ENCODE assay signal across 21 mouse cellular contexts in the genomic region with DNA sequence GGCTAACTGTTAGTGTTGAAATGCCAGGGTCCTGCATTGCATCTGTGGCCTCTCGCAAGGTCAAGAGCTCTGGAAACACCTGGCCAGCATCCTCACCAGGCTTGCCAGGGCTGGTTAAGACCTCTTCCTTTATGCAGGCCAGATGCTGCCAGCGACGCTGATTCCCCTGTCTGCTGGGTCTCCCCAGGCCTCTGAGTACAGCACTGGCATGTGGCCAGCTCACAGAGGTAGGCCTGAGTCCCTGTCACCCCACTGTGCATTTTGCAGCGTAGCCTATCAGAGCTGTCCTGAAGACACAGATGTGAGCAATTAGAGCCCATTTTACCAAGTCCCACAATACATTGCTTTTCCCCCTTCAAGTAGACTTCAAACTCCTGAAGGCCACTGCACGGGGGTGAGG. TPM values are rescaled to one million over a fixed set of nuclear protein-coding genes. Genes with fewer than 3 reads are reported as not detected.
A peak's percentile ranks its signal among the peaks of the same experiment; 100 is the strongest.
DNase-seq lines count a peak whose midpoint lies in the region; ATAC-seq lines count a peak whose summit lies in the region.
"Had no signal": no experiment of that assay in that cellular context is flagged by ENCODE, and none has a peak within 500 bp of the region (broad histone marks: within the 10 kb centered on the region; RNA-seq: fewer than 3 reads in every experiment).

No protein-coding gene starts in this region.

- no peak overlapping the region for H3K4me2 ChIP-seq in heart, embryonic 15.5 days
- no peak overlapping the region for H3K4me2 ChIP-seq in heart, embryonic 11.5 days
- no peak overlapping the region for H3K4me2 ChIP-seq in embryonic facial prominence, embryonic 14.5 days (ENCODE audit: low read depth, low read length)
- H3K4me2 ChIP-seq: liver, embryonic 13.5 days; lung, embryonic 15.5 days; midbrain, embryonic 12.5 days; stomach, embryonic 15.5 days had no signal

- ATAC-seq in heart, embryonic 15.5 days (replicated peaks; ENCODE audit: insufficient number of reproducible peaks, insufficient read depth, low FRiP score, low read depth), result no peak
- ATAC-seq in heart, embryonic 11.5 days (replicated peaks; ENCODE audit: insufficient number of reproducible peaks, low FRiP score, low TSS enrichment), result no peak
- peak; percentile 34; the same call in 1 of the 2 replicates for ATAC-seq in embryonic facial prominence, embryonic 14.5 days (ENCODE audit: low read depth)

- H3K36me3 ChIP-seq in heart, embryonic 15.5 days, result no peaks in the 10 kb centered on the region
- H3K36me3 ChIP-seq in heart, embryonic 11.5 days (ENCODE audit: control insufficient read depth, insufficient read depth, low read length), result no peaks in the 10 kb centered on the region
- H3K36me3 ChIP-seq in embryonic facial prominence, embryonic 14.5 days (ENCODE audit: control insufficient read depth, insufficient read depth, low read length), result no peaks in the 10 kb centered on the region
- H3K36me3 ChIP-seq: liver, embryonic 13.5 days; lung, embryonic 15.5 days; midbrain, embryonic 12.5 days; stomach, embryonic 15.5 days had no signal

- H3K9me3 ChIP-seq in heart, embryonic 15.5 days (replicated peaks), result no peaks in the 10 kb centered on the region
- H3K9me3 ChIP-seq in heart, embryonic 11.5 days (replicated peaks; ENCODE audit: control insufficient read depth, low read length), result no peaks in the 10 kb centered on the region
- H3K9me3 ChIP-seq in embryonic facial prominence, embryonic 14.5 days (ENCODE audit: control insufficient read depth, low read length), result no peaks in the 10 kb centered on the region
- H3K9me3 ChIP-seq: liver, embryonic 13.5 days; lung, embryonic 15.5 days; midbrain, embryonic 12.5 days; stomach, embryonic 15.5 days had no signal

- H3K4me1 ChIP-seq in heart, embryonic 15.5 days (replicated peaks), result peaks cover 39% of the 10 kb centered on the region
- H3K4me1 ChIP-seq in heart, embryonic 11.5 days (ENCODE audit: control insufficient read depth, insufficient read depth, low read length), result peaks cover 11% of the 10 kb centered on the region
- H3K4me1 ChIP-seq in embryonic facial prominence, embryonic 14.5 days (ENCODE audit: control insufficient read depth, insufficient read depth, low read length), result peaks cover 9% of the 10 kb centered on the region; the same call in 1 of the 2 replicates
- H3K4me1 ChIP-seq: lung, embryonic 15.5 days; stomach, embryonic 15.5 days had no signal

- peak overlapping the region; percentile 50 for H3K27ac ChIP-seq in heart, embryonic 15.5 days
- no peak overlapping the region; the same call in 1 of the 2 replicates for H3K27ac ChIP-seq in heart, embryonic 11.5 days (ENCODE audit: low read depth, low read length)
- H3K27ac ChIP-seq in embryonic facial prominence, embryonic 14.5 days (replicated peaks; ENCODE audit: low read depth, low read length), result no peak overlapping the region
- H3K27ac ChIP-seq: liver, embryonic 13.5 days; lung, embryonic 15.5 days; macrophage; midbrain, embryonic 12.5 days; stomach, embryonic 15.5 days had no signal

- peak; percentile 37 for DNase-seq in embryo, embryonic 10 days (ENCODE audit: low spot score)
- no peak for DNase-seq in embryo, embryonic 9.5 days (ENCODE audit: extremely low spot score)
- peak; percentile 21 for DNase-seq in brain, adult 2 months (ENCODE audit: low read depth, low spot score)
- peak; percentile 41 for DNase-seq in embryonic facial prominence, embryonic 14.5 days (ENCODE audit: low spot score)
- DNase-seq in layer of hippocampus, adult 11-12 months (ENCODE audit: low spot score), result no peak
- no peak for DNase-seq in kidney, postnatal 25 days
- DNase-seq: adrenal gland, adult 8-10 months; cerebellum, adult 11-12 months; cerebellum, postnatal 25 days; gastrocnemius, postnatal 25 days; kidney, adult 8-10 months; kidney, postnatal 36 days; liver, embryonic 13.5 days; right cerebral cortex, postnatal 14 days; thymus, adult 2 months had no signal

- H3K4me3 ChIP-seq in heart, embryonic 15.5 days, result no peak overlapping the region
- no peak overlapping the region for H3K4me3 ChIP-seq in heart, embryonic 11.5 days (ENCODE audit: low read depth, low read length)
- H3K4me3 ChIP-seq in embryonic facial prominence, embryonic 14.5 days (ENCODE audit: low read depth, low read length), result no peak overlapping the region
- H3K4me3 ChIP-seq: liver, embryonic 13.5 days; lung, embryonic 15.5 days; midbrain, embryonic 12.5 days; stomach, embryonic 15.5 days had no signal

- 48% methylated on average over 5 of the region's 5 CpGs for WGBS in heart, embryonic 15.5 days
- 58% methylated on average over 5 of the region's 5 CpGs for WGBS in heart, embryonic 11.5 days (ENCODE audit: insufficient replicate concordance)
- WGBS in embryonic facial prominence, embryonic 14.5 days, result 23% methylated on average over 5 of the region's 5 CpGs

- H3K9ac ChIP-seq in heart, embryonic 15.5 days, result no peak overlapping the region
- no peak overlapping the region for H3K9ac ChIP-seq in heart, embryonic 11.5 days (ENCODE audit: low read depth, low read length)
- H3K9ac ChIP-seq in embryonic facial prominence, embryonic 14.5 days (ENCODE audit: low read depth, low read length), result no peak overlapping the region
- H3K9ac ChIP-seq: liver, embryonic 13.5 days; lung, embryonic 15.5 days; midbrain, embryonic 12.5 days; stomach, embryonic 15.5 days had no signal

- H3K27me3 ChIP-seq in heart, embryonic 15.5 days, result no peaks in the 10 kb centered on the region
- H3K27me3 ChIP-seq in heart, embryonic 11.5 days (ENCODE audit: control insufficient read depth, insufficient read depth, low read length), result no peaks in the 10 kb centered on the region
- no peaks in the 10 kb centered on the region for H3K27me3 ChIP-seq in embryonic facial prominence, embryonic 14.5 days (replicated peaks; ENCODE audit: control insufficient read depth, insufficient read depth, low read length)
- H3K27me3 ChIP-seq: liver, embryonic 13.5 days; lung, embryonic 15.5 days; midbrain, embryonic 12.5 days; stomach, embryonic 15.5 days had no signal

RNA-seq across cellular contexts. Expression of gene Tmem51, which starts 46.1 kb away (rescaled TPM):
- polyA plus RNA-seq in heart, embryonic 15.5 days (2015; fragmentation: Nextera tagmentation; extraction: Ambion mirVana), result 36.7 and 40.7 TPM in 2 replicates
- 21.9 and 23.4 TPM in 2 replicates for polyA plus RNA-seq in heart, embryonic 11.5 days (2014; fragmentation: Nextera tagmentation; extraction: Ambion mirVana)
- polyA plus RNA-seq in embryonic facial prominence, embryonic 14.5 days (2014; fragmentation: Nextera tagmentation; extraction: Ambion mirVana), result 14.6 and 14.9 TPM in 2 replicates

Comparison
In these comparisons a context has a peak if more than half of its experiments do, and no peak if none do; other contexts are left out.
1. DNase-seq: peak in embryo, embryonic 10 days (single experiment), brain, adult 2 months (single experiment) and embryonic facial prominence, embryonic 14.5 days (single experiment); none in embryo, embryonic 9.5 days (single experiment), layer of hippocampus, adult 11-12 months (single experiment) and kidney, postnatal 25 days (0 of 2).